Mouse (Mus musculus) thymus, postnatal 14 days (tissue): ENCODE measurements around the gene Cct3.
"Not testable (repeated sequence)": the region's sequence is repeated elsewhere in the genome, so short reads cannot be mapped to it uniquely, and the experiment has no call there.

Source experiments
- DNase-seq: peaks from one replicate; pipeline ENCODE4 v3.0.0; 2021

The Cct3 gene

GRCm38 (mm10) chr3:88296561-88297318, at the start of gene Cct3, which contains the start of gene Tsacc:
Gene Cct3 (plus strand): TSS chr3:88297116.
Gene Tsacc (minus strand): TSS chr3:88296999.
- peak; percentile 96 for DNase-seq

GRCm38 (mm10) chr3:88247666-88248065, 49.2 kb upstream of the Cct3 start:
- DNase-seq = no peak

GRCm38 (mm10) chr3:88248406-88248805, 48.5 kb upstream of the Cct3 start:
- no peak for DNase-seq

GRCm38 (mm10) chr3:88252739-88253138, 44.2 kb upstream of the Cct3 start:
- DNase-seq = no peak

- DNase-seq = peak; percentile 10
Observed at GRCm38 (mm10) chr3:88254268-88254926, 42.5 kb upstream of the Cct3 start, which contains the start of gene Rhbg. Gene Rhbg (minus strand): TSS chr3:88254709.

GRCm38 (mm10) chr3:88255950-88256349, 41.0 kb upstream of the Cct3 start:
- no peak for DNase-seq

- no peak for DNase-seq
Observed at GRCm38 (mm10) chr3:88256382-88256781, 40.5 kb upstream of the Cct3 start.

GRCm38 (mm10) chr3:88262346-88262745, 34.6 kb upstream of the Cct3 start:
- no peak for DNase-seq

GRCm38 (mm10) chr3:88268014-88268413, 28.9 kb upstream of the Cct3 start:
- not testable (repeated sequence) for DNase-seq

- DNase-seq = no peak
Observed at GRCm38 (mm10) chr3:88268991-88269390, 27.9 kb upstream of the Cct3 start.

- not testable (repeated sequence) for DNase-seq
Observed at GRCm38 (mm10) chr3:88271298-88271697, 25.6 kb upstream of the Cct3 start.

- DNase-seq = no peak
Observed at GRCm38 (mm10) chr3:88271859-88272258, 25.1 kb upstream of the Cct3 start.

- no peak for DNase-seq
Observed at GRCm38 (mm10) chr3:88274002-88274401, 22.9 kb upstream of the Cct3 start.

- DNase-seq = no peak
Observed at GRCm38 (mm10) chr3:88276121-88276520, 20.8 kb upstream of the Cct3 start.

GRCm38 (mm10) chr3:88276529-88277143, 20.3 kb upstream of the Cct3 start:
- DNase-seq = peak; percentile 9

GRCm38 (mm10) chr3:88280035-88280434, 16.9 kb upstream of the Cct3 start:
- no peak for DNase-seq

- DNase-seq = not testable (repeated sequence)
Observed at GRCm38 (mm10) chr3:88281141-88281916, 15.6 kb upstream of the Cct3 start.

GRCm38 (mm10) chr3:88284815-88285564, 11.9 kb upstream of the Cct3 start:
- DNase-seq = not testable (repeated sequence)

GRCm38 (mm10) chr3:88285565-88285895, 11.4 kb upstream of the Cct3 start:
- DNase-seq = not testable (repeated sequence)

- DNase-seq = no peak
Observed at GRCm38 (mm10) chr3:88287110-88287509, 9.8 kb upstream of the Cct3 start, which contains the start of gene Gm38392. Gene Gm38392 (minus strand): TSS chr3:88287210.

GRCm38 (mm10) chr3:88288133-88288713, 8.7 kb upstream of the Cct3 start:
- not testable (repeated sequence) for DNase-seq

GRCm38 (mm10) chr3:88291970-88292369, 4.9 kb upstream of the Cct3 start:
- DNase-seq = peak; percentile 52
